Mouse (Mus musculus) gastrocnemius, postnatal 14 days (tissue): ENCODE results near the gene Reep6. TPM values are rescaled to one million over a fixed set of nuclear protein-coding genes. Genes with fewer than 3 reads are reported as not detected.

Experiments
- DNase-seq: peaks from one replicate; pipeline ENCODE4 v3.0.0; 2021; ENCODE audit warnings: mixed read lengths
- intact Hi-C: fragments of 180-260 bp; cut with DNase I; formaldehyde crosslinking; loops from one replicate; pipeline ENCODE4 v1.15.1; 2025; ENCODE audit warnings: low total_unique reads
- total RNA-seq, 2 experiments: library from RNA; stranded (reverse); gene quantifications; 2 replicates each; pipeline ENCODE4 v1.2.3; 2021

Gene Reep6
- total RNA-seq, 2 experiments from 2014 or later = 1.9 to 2.5 TPM

GRCm38 (mm10) chr10:80322811-80323211 is 6.9 kb upstream of the Reep6 start:
- intact Hi-C loops = no loop called here
- DNase-seq = no peak

GRCm38 (mm10) chr10:80323261-80324119 is 6.3 kb upstream of the Reep6 start:
- intact Hi-C loops = no loop called here

GRCm38 (mm10) chr10:80324120-80325037 is 5.4 kb upstream of the Reep6 start:
- intact Hi-C loops = no loop called here
- DNase-seq = no peak

More at GRCm38 (mm10) chr10:80323261-80324119, 6.3 kb upstream of the Reep6 start:
- peak; percentile 73 for DNase-seq

- DNase-seq = no peak
- intact Hi-C loops = no loop called here
Observed at GRCm38 (mm10) chr10:80325045-80325444, 4.7 kb upstream of the Reep6 start.

- no peak for DNase-seq
- intact Hi-C loops = no loop called here
Observed at GRCm38 (mm10) chr10:80330084-80330483, 331 bp downstream of the Reep6 start.

- intact Hi-C loops = no loop called here
- DNase-seq = no peak
Observed at GRCm38 (mm10) chr10:80330888-80331287, 1.1 kb downstream of the Reep6 start.

DNA sequence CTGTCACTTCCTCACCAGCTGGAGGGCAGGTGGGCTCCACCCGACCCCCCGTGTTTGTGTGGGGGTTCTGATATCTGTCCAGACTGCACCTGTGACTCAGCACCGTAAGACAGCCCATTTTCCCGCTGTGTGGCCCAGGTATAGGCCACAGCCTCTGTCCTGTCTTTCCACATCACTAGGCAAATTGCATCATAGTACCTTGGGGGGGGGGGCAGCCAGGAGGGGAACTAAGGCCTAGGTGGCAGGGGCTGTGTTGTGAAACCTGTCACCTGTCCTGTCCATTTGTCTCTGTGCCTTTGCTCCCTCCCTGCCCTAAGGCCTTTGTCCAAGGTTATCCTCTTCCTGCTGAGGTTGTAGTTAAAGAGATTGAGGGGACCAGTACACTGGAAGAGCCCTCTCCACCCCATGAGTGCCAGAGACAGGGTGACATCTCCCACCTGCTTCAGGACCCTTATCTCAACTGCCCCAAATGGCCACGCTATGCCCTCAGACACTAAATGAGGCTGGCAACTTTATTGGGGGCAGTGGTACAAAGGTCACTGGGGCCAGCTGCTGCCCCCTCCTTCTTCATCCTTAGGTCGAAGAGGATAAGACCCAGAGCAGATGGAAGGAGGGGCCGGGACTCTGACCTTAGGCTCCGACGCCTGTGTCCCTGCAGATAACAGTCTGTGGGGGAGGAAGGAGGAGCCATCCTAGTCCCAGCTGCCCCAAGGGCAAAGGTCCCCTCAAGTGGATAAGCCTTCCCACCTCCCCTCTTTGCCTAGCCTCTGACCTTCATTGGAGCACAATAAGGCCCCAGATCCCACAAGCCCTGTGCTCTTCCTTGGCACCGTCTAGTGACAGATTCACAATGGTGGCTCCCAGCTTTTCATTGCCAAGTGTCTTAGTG is 2.1 kb downstream of the Reep6 start:
- no peak for DNase-seq
- intact Hi-C loops = no loop called here

DNA sequence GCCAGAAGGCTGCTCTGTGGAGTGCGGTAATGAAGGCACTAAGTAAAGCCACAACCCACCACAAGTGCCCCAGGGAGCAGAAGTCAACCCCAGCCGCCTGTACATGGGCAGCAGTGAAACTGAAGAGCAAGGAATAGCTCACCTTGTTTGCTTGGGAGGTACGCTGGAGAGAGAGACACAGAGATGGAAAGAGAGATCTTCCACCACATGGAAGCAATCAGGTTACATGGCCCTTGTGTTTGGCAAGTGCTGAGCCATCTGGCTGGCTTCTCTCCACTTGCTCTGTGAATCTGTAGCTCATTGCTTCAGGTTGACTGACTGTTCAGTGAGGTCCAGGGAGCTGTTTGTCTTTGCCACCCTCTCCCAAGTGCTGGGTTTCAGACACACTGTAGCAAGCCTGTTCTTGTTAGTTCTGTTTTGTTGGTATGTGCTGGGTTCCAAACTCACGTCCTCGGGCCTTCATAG is 2.8 kb downstream of the Reep6 start:
- no peak for DNase-seq

GRCm38 (mm10) chr10:80336263-80336662 is 6.5 kb downstream of the Reep6 start:
- no peak for DNase-seq
- intact Hi-C loops = no loop called here

More for the DNA sequence above, 2.8 kb downstream of the Reep6 start:
- intact Hi-C loops = no loop called here

- intact Hi-C loops = no loop called here
- DNase-seq = peak; percentile 85
Observed at GRCm38 (mm10) chr10:80339941-80340750, 10.4 kb downstream of the Reep6 start.

- intact Hi-C loops = no loop called here
- no peak for DNase-seq
Observed at GRCm38 (mm10) chr10:80341026-80341425, 11.3 kb downstream of the Reep6 start.

DNA sequence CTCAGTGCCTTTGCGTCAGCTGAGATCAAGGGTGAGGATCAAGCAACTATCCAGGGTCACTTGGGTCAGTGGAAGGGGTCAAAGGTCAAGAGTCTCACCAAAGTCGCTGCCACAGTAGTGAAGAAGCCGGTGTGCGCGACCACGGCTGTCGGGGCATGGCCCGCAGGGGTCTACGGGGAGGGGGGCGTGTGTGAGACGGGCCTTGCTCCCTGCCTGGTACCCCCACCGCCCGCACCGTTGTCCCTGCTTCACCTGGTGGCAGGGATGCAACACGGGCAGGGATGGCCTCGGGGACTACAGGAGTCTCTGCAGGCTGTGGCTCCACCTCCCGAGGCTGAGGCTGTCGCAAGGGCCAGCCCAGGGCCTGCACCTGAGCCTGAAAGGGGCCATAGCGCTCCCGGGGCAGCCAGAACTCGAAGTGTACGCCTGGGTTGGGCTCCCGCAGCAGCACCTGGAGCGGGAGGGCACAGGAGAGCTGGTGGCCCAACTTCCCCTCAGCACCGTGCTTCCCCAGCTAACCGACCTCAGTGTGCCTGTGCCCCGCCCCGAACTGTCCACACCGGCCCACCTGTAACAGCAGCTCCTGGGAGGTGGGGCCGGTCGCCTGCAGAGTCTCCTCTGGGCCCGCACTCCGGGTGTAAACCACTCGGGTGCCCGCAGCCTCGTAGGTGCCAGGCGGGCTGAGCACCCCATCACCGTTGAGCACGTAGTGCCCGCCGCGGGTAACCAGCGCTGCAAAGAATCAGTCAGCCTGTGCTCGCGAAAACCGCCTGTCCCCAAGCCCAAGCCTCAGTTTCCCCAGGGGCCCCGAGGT is 11.9 kb downstream of the Reep6 start:
- intact Hi-C loops = no loop called here
- peak; percentile 11 for DNase-seq

GRCm38 (mm10) chr10:80342305-80342748 is 12.6 kb downstream of the Reep6 start:
- DNase-seq = no peak
- intact Hi-C loops = no loop called here

- intact Hi-C loops = no loop called here
Observed at GRCm38 (mm10) chr10:80342749-80343424, 13.1 kb downstream of the Reep6 start.

GRCm38 (mm10) chr10:80343425-80343895 is 13.7 kb downstream of the Reep6 start:
- intact Hi-C loops = no loop called here
- peak; percentile 5 for DNase-seq

More at GRCm38 (mm10) chr10:80342749-80343424, 13.1 kb downstream of the Reep6 start:
- peak; percentile 42 for DNase-seq

DNA sequence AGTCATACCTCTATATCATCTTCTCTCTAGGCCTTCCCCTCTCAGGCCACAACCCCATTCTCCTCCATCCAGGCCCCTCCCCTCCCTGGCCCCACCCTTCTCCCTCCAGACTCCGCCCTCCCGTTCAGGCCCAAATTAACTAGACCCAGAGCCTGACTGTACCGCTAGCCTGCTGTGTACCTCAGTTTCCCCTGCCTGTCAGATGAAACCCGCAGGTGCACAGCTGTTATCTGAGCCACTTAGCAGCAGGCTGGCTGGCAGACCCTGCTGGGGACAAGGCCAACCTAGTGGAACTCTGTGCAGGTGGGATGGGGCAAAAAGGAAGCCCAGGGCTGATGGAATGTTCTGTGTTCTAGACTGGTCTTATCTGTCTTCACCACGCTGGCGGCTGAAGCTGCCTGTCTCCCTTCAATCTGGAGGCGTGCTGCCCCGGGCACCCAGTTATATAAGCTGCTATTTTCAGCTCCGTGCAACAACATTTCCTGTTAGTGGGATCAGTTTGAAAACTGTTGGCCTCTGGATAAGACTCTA is 14.4 kb downstream of the Reep6 start:
- intact Hi-C loops = no loop called here
- DNase-seq = peak; percentile 15

- intact Hi-C loops = no loop called here
- peak; percentile 13 for DNase-seq
Observed at GRCm38 (mm10) chr10:80345122-80345521, 15.4 kb downstream of the Reep6 start.
